Mouse (Mus musculus) midbrain, embryonic 15.5 days (tissue): Measurements from ENCODE around the gene Arhgap15. TPM values are rescaled to one million over a fixed set of nuclear protein-coding genes. Genes with fewer than 3 reads are reported as not detected.

Source experiments
- ATAC-seq: fragments of 200-750 bp; cut with Nextera tagmentation; replicated peaks from 2 replicates; pipeline ENCODE4 v1.8.0; 2017; ENCODE audit warnings: moderate TSS enrichment
- H3K27ac ChIP-seq: fragments of 300-500 bp; sonication (generic); 2 replicates; pipeline ENCODE4 v1.5.1; 2015; ENCODE audit warnings: mild to moderate bottlenecking, inconsistent platforms
- H3K27me3 ChIP-seq: fragments of 300-500 bp; sonication (generic); replicated peaks from 2 replicates; pipeline ENCODE4 v1.6.1; 2015; ENCODE audit warnings: inconsistent platforms
- H3K36me3 ChIP-seq: fragments of 300-500 bp; sonication (generic); replicated peaks from 2 replicates; pipeline ENCODE4 v1.6.1; 2015; ENCODE audit warnings: inconsistent platforms
- H3K4me1 ChIP-seq: fragments of 300-500 bp; sonication (generic); 2 replicates; pipeline ENCODE4 v1.6.1; 2015; ENCODE audit warnings: inconsistent platforms
- H3K4me2 ChIP-seq: fragments of 300-500 bp; sonication (generic); 2 replicates; pipeline ENCODE4 v1.6.1; 2015; ENCODE audit warnings: inconsistent platforms, mild to moderate bottlenecking, moderate library complexity
- H3K4me3 ChIP-seq: fragments of 300-500 bp; sonication (generic); 2 replicates; pipeline ENCODE4 v1.5.1; 2015; ENCODE audit warnings: mild to moderate bottlenecking, inconsistent platforms
- H3K9ac ChIP-seq: fragments of 300-500 bp; sonication (generic); 2 replicates; pipeline ENCODE4 v1.6.1; 2015; ENCODE audit warnings: mild to moderate bottlenecking, inconsistent platforms
- H3K9me3 ChIP-seq: fragments of 300-500 bp; sonication (generic); 2 replicates; pipeline ENCODE4 v1.6.1; 2016; ENCODE audit warnings: inconsistent platforms
- WGBS: fragments of 180-500 bp; shearing (Covaris S2); methylation state at CpG from one replicate; pipeline ENCODE4 v1.1.7; 2015; ENCODE audit warnings: mixed read lengths; 5-methylcytosine and 5-hydroxymethylcytosine counted together
- polyA plus RNA-seq: library from polyadenylated mRNA; unstranded; fragments of >200 nt; fragmentation: Nextera tagmentation; extraction: Ambion mirVana; gene quantifications from 2 replicates; pipeline ENCODE4 v1.2.1, GENCODE M21; 2015

Arhgap15 gene
- polyA plus RNA-seq, 1 experiment from 2014 or later, result 0.79 TPM

DNA sequence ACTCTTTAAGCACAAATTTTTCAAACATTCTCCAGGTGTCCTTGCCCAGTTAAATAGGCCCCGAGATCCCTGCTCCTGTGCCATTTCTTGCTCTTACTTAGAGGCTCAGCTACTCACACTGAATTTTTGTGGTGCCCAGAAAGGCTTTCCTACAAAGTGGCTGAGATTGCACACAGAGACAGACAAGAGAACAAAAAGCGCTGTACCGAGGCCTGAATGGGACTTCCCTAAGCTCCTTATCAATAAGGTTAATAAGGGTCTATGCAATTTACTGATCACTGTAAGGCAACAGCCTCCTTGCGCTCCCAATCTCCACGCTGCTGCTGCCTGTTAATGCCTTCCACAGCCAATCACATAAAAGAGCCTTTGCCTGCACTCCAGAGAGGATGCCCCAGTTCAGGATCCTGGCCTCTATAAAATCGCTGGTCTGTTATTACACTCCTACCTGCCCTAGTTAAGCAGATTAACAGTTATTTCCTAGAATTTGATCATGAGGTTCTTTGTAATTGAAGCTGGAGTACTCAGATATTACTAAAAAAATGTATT, 646.4 kb downstream of the Arhgap15 start:
- H3K9ac ChIP-seq, result no peak overlapping the region
- 12% methylated on average over 6 of the region's 6 CpGs for WGBS
- H3K4me3 ChIP-seq, result no peak overlapping the region
- peak; percentile 81 for ATAC-seq
- no peaks in the 10 kb centered on the region for H3K36me3 ChIP-seq
- H3K27ac ChIP-seq, result no peak overlapping the region
- 0 out of 2 replicates have a peak overlapping the region, but pooled peaks have one; percentile 2 for H3K4me2 ChIP-seq
- no peaks in the 10 kb centered on the region for H3K27me3 ChIP-seq
- peaks cover 13% of the 10 kb centered on the region for H3K4me1 ChIP-seq
- no peaks in the 10 kb centered on the region for H3K9me3 ChIP-seq

DNA sequence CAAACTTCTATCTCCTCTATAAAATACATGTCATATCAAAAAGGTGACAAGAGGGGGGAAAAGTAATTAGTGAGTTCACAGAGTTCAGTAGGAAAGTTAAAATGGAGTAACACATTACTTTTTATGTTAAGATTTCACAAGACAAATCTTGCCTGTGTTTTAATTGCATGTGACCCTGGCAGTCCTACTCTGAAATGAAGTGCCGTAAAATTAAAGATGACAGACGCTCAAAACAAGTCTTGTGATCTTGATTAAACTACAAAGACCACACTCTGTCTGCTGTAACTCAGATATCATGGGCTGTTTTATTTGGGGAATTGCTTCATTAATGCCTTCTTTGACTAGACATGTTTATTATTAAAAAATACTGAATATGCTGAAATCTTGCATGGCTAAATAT, 647.0 kb downstream of the Arhgap15 start:
- 45% methylated on average over 2 of the region's 2 CpGs for WGBS
- no peaks in the 10 kb centered on the region for H3K36me3 ChIP-seq
- H3K9me3 ChIP-seq, result no peaks in the 10 kb centered on the region
- H3K4me2 ChIP-seq, result no peak overlapping the region
- no peak overlapping the region for H3K9ac ChIP-seq
- no peak overlapping the region for H3K27ac ChIP-seq
- no peaks in the 10 kb centered on the region for H3K27me3 ChIP-seq
- H3K4me1 ChIP-seq, result peaks cover 13% of the 10 kb centered on the region
- no peak for ATAC-seq
- H3K4me3 ChIP-seq, result no peak overlapping the region

DNA sequence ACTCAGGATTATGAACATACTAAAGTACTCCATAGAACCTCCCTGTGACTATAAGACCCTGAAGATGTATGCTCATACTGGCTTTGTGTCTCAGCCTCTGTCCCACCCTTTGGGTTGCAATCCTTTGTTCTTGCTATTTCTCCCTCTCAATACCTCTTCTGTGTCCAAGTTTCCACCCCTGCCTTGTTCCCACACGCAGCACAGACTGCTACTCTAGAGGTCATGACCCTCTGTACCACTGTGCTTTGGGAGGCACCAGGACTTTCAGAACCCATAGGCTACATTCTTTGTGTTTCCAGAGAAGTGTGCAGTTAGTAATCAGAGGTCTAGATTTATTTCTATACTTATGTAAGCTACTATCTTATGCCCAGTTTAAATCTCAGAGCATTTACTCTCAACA, 648.6 kb downstream of the Arhgap15 start:
- Histone ChIP-seq H3K36me3 (no peaks in the 10 kb centered on the region), H3K9me3 (no peaks in the 10 kb centered on the region), H3K4me2 (no peak overlapping the region), H3K4me1 (peaks cover 13% of the 10 kb centered on the region), H3K27me3 (no peaks in the 10 kb centered on the region), H3K4me3 (no peak overlapping the region), H3K27ac (no peak overlapping the region), H3K9ac (no peak overlapping the region)
- 6% methylated on average over 1 of the region's 1 CpGs for whole genome bisulfite sequencing
- ATAC-seq, result no peak

DNA sequence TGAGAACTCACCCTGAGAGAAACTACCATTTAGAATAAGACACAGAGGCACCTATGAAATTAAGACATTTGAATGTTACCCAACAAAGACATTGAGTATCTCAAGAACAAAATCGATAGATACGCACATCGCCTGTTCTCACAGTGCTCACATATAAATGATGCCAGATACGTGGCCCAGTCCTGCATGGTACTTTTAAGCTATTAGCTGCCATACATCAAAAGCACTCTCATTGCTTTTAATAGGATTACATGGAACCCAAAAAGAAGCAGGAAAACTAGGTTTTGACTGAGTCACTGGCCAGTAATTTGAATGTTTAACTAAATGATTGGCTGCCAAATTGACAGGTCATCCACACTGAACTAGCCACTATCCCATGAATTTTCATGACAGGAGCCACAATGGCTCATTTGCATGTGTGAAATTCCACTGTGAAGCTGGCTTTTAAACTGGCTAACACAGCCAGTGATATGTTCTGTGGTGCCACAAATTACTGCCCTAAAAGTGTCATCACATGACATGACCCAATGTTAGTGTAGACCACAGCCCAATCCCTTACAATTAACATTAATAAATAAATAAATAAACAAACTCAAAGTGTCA, 649.2 kb downstream of the Arhgap15 start:
- Histone ChIP-seq H3K9ac (no peak overlapping the region), H3K27me3 (no peaks in the 10 kb centered on the region), H3K4me3 (no peak overlapping the region), H3K36me3 (no peaks in the 10 kb centered on the region), H3K9me3 (no peaks in the 10 kb centered on the region), H3K27ac (no peak overlapping the region), H3K4me2 (no peak overlapping the region), H3K4me1 (peaks cover 13% of the 10 kb centered on the region)
- WGBS, result 36% methylated on average over 4 of the region's 4 CpGs
- ATAC-seq, result 0 out of 2 replicates have a peak, but pooled peaks have one; percentile 4

DNA sequence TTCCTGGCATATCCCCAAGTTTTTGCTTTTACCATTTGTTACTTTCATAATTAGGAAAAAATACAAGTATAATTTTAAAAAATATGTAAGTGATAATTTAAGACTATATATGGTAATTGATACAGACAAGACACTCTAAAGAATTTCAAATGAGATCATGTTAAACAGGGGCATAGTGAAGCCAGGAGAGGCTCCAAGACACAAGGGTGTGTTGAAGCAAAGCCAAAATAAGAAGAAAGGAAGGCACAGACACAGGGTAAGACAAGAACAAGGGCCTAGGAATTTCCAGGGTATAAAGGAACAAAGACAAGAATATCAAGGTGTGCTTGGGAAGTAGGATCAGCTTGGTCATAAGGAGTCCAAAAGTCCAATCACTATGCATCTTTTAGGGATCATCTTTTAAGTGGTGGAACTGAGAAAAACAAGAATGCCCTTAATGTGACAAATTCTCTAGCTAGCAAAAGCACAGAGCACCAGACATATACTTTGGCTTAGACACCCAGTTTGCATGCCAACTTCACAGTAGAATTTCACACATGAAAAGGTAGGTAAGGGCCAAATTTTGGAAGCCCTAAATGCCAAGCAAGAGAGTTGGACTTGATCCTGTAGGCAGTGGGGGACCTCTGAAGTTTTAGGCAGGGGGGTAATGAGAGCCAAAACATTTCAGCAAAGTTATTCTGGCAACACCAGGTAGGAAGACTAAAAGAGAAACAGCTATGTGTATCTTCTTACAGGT, 650.7 kb downstream of the Arhgap15 start:
- Histone ChIP-seq H3K4me3 (no peak overlapping the region), H3K9me3 (no peaks in the 10 kb centered on the region), H3K27me3 (no peaks in the 10 kb centered on the region), H3K4me1 (peaks cover 9% of the 10 kb centered on the region), H3K9ac (no peak overlapping the region), H3K4me2 (no peak overlapping the region), H3K36me3 (no peaks in the 10 kb centered on the region), H3K27ac (no peak overlapping the region)
- no peak for ATAC-seq

DNA sequence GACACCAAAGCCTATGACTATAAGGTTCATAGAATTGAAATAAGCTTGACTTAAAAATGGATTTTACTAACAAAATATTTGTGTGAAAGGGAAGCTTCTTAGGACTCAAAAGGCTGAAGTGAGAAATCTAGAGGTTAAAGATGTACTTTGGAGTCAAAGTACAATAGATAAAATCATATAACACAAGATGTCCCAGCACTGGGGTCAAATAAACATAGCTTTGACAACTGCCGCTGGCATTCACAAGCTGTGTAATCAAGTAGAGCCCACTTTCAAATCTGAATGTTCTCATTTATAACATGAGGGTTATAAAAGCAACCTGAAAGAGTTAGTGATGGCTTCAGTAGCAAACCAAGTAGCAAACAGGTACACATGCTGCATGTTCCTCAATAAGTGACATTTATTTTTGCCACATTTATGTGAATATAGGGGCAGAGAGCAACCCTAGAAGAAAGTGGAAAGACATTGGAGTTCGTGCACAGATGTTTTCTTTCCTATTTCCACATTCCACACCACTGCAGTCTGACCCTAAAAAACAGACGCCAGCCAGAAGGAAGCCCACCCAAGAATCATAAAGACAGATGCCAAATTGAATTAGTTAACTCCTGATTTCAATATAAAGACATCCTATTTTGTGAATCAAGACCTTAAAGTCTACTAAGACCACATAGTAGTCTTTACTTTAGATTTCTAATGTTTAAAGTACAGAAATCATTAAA, 653.2 kb downstream of the Arhgap15 start:
- no peak overlapping the region for H3K9ac ChIP-seq
- H3K36me3 ChIP-seq, result no peaks in the 10 kb centered on the region
- H3K27ac ChIP-seq, result no peak overlapping the region
- WGBS, result 67% methylated on average over 3 of the region's 3 CpGs
- no peaks in the 10 kb centered on the region for H3K27me3 ChIP-seq
- H3K4me2 ChIP-seq, result no peak overlapping the region
- no peaks in the 10 kb centered on the region for H3K4me1 ChIP-seq
- no peak overlapping the region for H3K4me3 ChIP-seq
- peaks cover 5% of the 10 kb centered on the region; the same call in 1 of the 2 replicates for H3K9me3 ChIP-seq
- ATAC-seq, result no peak

DNA sequence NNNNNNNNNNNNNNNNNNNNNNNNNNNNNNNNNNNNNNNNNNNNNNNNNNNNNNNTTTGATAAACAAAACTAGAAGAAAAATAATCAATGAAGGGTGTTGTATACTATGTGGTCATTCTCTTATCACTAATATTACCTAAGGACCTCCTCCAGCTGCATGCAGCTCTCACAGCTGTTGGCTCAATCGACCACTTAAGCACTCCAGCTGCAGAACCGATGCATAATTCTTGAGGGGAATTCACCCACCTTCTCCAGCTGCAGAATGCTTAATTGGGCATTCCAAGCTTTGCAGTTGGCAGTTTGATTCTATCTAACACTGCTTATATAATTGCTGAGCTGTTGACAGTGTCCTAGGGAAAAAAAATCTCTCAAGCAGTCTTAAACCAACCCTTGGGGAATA, 663.0 kb downstream of the Arhgap15 start:
- H3K36me3 ChIP-seq, result no peaks in the 10 kb centered on the region
- no peak overlapping the region for H3K4me3 ChIP-seq
- no peaks in the 10 kb centered on the region for H3K9me3 ChIP-seq
- peaks cover 4% of the 10 kb centered on the region; the same call in 1 of the 2 replicates for H3K4me1 ChIP-seq
- H3K4me2 ChIP-seq, result no peak overlapping the region
- H3K27ac ChIP-seq, result no peak overlapping the region
- WGBS, result 66% methylated on average over 2 of the region's 2 CpGs
- no peak for ATAC-seq
- no peaks in the 10 kb centered on the region for H3K27me3 ChIP-seq
- H3K9ac ChIP-seq, result no peak overlapping the region

DNA sequence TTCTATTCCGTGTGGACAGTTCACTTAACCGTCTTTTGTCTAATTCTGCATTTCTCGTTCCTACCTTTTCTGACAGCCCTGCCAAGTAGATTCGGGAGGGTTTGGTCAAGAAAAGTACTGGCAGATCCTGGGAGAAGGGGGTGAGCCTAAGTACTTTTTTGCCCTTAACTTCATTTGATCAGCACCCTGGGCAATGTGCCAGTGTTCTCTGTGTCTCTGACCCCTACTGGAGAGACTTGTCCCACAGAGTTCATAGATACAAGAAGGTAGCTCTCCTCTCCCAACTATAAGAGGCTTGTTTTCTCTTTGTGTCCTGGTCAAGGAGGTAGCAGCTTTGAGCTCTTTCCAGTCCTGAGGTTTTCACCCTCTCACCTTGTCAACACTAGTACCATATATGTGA, 667.7 kb downstream of the Arhgap15 start:
- H3K27me3 ChIP-seq, result no peaks in the 10 kb centered on the region
- H3K36me3 ChIP-seq, result no peaks in the 10 kb centered on the region
- H3K9me3 ChIP-seq, result no peaks in the 10 kb centered on the region
- ATAC-seq, result no peak
- no peaks in the 10 kb centered on the region for H3K4me1 ChIP-seq
- H3K4me2 ChIP-seq, result no peak overlapping the region
- H3K27ac ChIP-seq, result no peak overlapping the region
- H3K4me3 ChIP-seq, result no peak overlapping the region
- 88% methylated on average over 4 of the region's 4 CpGs for WGBS
- no peak overlapping the region for H3K9ac ChIP-seq

DNA sequence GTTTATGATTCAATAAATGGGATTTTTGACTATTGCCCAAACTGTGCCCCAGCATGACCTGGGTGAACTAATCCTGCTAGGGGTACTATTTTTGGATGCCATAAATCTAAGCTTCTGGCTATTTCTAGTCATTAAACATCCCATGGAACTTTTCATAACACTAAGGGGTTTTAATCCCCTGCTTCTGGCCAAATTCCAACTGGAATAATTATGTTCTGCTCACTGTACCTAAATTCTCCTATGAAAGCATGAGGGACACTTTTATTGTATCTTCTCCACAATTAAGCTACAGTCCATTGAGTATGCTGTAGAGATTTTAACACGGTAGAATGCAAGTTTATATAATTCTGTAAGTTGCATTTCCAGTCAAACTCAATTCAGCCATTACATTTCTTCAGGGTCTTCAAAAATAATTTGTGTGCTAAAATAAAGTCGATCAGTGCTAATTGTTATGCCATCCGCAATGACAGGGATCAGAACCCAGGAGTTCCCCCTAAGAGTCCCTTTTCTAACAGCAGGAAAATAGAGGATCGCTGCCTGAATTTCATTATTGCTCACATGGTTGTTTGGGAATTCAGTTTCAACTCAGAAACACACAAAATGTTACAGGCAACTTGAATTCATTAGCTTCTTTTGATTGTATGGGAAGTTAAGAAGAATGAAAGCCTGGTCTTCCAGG, 671.1 kb downstream of the Arhgap15 start:
- Histone ChIP-seq H3K4me3 (no peak overlapping the region), H3K36me3 (no peaks in the 10 kb centered on the region), H3K4me2 (no peak overlapping the region), H3K4me1 (no peaks in the 10 kb centered on the region), H3K9ac (no peak overlapping the region), H3K27ac (no peak overlapping the region), H3K9me3 (no peaks in the 10 kb centered on the region), H3K27me3 (no peaks in the 10 kb centered on the region)
- 68% methylated on average over 4 of the region's 4 CpGs for WGBS
- no peak for ATAC-seq

DNA sequence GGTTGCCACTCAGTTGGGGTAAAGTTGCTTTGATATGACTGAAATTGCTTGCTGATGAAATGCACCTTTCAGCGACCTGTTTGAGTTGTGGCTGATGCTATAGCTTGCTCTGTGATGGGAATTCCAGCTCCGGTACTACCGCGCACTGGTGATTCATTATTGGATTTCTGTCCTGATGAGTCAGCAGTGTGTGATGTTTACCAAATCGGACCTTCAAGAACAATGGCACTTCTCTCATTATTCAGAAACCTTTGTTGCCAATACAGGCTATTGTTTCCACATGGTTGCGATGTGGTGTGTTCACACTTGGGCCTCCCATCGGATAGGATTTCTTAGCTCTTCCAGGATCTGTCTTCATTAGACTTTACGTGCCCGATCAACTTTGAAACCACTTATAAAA, 681.9 kb downstream of the Arhgap15 start:
- Histone ChIP-seq H3K4me2 (no peak overlapping the region), H3K4me3 (no peak overlapping the region), H3K4me1 (no peaks in the 10 kb centered on the region), H3K27me3 (no peaks in the 10 kb centered on the region), H3K36me3 (no peaks in the 10 kb centered on the region), H3K9me3 (no peaks in the 10 kb centered on the region), H3K27ac (no peak overlapping the region), H3K9ac (no peak overlapping the region)
- 72% methylated on average over 9 of the region's 9 CpGs for whole genome bisulfite sequencing
- no peak for ATAC-seq

DNA sequence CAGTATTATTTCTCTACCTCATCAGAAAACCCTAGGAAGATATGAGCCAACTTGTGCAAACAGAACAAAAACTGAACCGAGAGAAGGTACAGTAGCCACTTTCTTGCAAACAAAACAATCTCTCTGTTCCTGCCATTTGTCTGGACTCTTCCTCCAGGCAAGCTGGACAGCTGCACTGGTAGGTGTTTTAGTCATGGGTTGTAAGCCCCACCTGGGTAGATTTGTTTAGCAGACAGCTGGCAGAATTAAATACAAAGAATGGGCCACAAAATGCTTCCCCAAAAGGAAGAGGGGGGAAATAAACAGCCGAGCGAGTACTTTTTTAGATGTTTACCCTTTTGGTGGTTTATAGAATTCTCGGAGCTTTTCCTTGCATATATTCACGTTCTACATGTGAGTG, 688.0 kb downstream of the Arhgap15 start:
- H3K9me3 ChIP-seq, result no peaks in the 10 kb centered on the region
- no peaks in the 10 kb centered on the region for H3K4me1 ChIP-seq
- no peak overlapping the region for H3K9ac ChIP-seq
- H3K27me3 ChIP-seq, result no peaks in the 10 kb centered on the region
- no peaks in the 10 kb centered on the region for H3K36me3 ChIP-seq
- 80% methylated on average over 5 of the region's 5 CpGs for WGBS
- no peak for ATAC-seq
- no peak overlapping the region for H3K27ac ChIP-seq
- no peak overlapping the region for H3K4me3 ChIP-seq
- H3K4me2 ChIP-seq, result no peak overlapping the region

DNA sequence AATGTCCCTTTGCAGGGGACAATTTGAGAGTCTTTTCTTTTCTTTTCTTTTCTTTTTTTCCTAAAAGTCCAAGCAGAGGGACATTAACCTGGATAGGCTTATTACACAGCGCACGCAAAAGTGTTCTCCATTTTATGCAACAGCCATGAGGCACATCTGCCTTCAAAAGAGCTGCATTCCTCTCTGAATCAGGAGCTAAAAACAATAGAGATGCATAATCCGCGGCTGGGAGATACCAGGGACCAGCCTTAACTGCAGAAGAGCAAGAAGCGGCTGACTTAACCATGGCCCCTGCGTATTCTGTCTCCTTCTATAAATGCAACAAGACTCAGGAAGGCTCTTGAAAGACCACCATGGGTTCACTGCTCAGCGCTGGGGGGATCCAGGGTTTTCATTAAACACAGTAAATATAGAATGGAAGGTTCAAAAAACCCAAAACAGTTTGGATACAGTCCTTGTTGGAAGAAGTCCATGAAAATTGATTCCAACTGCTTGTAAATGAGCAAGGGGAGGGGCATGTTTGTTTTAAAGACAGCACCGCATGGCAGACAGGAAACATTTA, 689.0 kb downstream of the Arhgap15 start:
- Histone ChIP-seq H3K27me3 (no peaks in the 10 kb centered on the region), H3K9me3 (peaks cover 4% of the 10 kb centered on the region; the same call in 1 of the 2 replicates), H3K4me1 (no peaks in the 10 kb centered on the region), H3K4me3 (no peak overlapping the region), H3K4me2 (no peak overlapping the region), H3K9ac (no peak overlapping the region), H3K27ac (no peak overlapping the region), H3K36me3 (no peaks in the 10 kb centered on the region)
- WGBS, result 47% methylated on average over 8 of the region's 8 CpGs
- no peak for ATAC-seq
